Mouse (Mus musculus) embryonic facial prominence, embryonic 15.5 days (tissue): ENCODE results near the gene Msi1. TPM values are rescaled to one million over a fixed set of nuclear protein-coding genes. Genes with fewer than 3 reads are reported as not detected.
A peak's percentile ranks its signal among the peaks of the same experiment; 100 is the strongest.

Experiments
- ATAC-seq: fragments of 200-750 bp; cut with Nextera tagmentation; 2 replicates; pipeline ENCODE4 v1.8.0; 2017; ENCODE audit warnings: low read depth, moderate TSS enrichment; ENCODE audit not compliant: insufficient number of reproducible peaks, low FRiP score, low TSS enrichment
- H3K27ac ChIP-seq: fragments of 300-500 bp; sonication (generic); replicated peaks from 2 replicates; pipeline ENCODE4 v1.5.1; 2015; ENCODE audit warnings: mild to moderate bottlenecking, inconsistent platforms
- H3K27me3 ChIP-seq: fragments of 300-500 bp; sonication (generic); 2 replicates; pipeline ENCODE4 v1.6.1; 2015; ENCODE audit warnings: inconsistent platforms
- H3K36me3 ChIP-seq: fragments of 300-500 bp; sonication (generic); 2 replicates; pipeline ENCODE4 v1.6.1; 2015; ENCODE audit warnings: mild to moderate bottlenecking, inconsistent platforms
- H3K4me1 ChIP-seq: fragments of 300-500 bp; sonication (generic); 2 replicates; pipeline ENCODE4 v1.6.1; 2015; ENCODE audit warnings: inconsistent platforms
- H3K4me2 ChIP-seq: fragments of 300-500 bp; sonication (generic); replicated peaks from 2 replicates; pipeline ENCODE4 v1.6.1; 2015; ENCODE audit warnings: mild to moderate bottlenecking, inconsistent platforms
- H3K4me3 ChIP-seq: fragments of 300-500 bp; sonication (generic); replicated peaks from 2 replicates; pipeline ENCODE4 v1.5.1; 2015; ENCODE audit warnings: mild to moderate bottlenecking, inconsistent platforms
- H3K9ac ChIP-seq: fragments of 300-500 bp; sonication (generic); 2 replicates; pipeline ENCODE4 v1.6.1; 2015; ENCODE audit warnings: inconsistent platforms
- H3K9me3 ChIP-seq: fragments of 300-500 bp; sonication (generic); replicated peaks from 2 replicates; pipeline ENCODE4 v1.6.1; 2016; ENCODE audit warnings: inconsistent platforms
- WGBS: fragments of 180-500 bp; shearing (Covaris S2); methylation state at CpG from one replicate; pipeline ENCODE4 v1.1.7; 2015; 5-methylcytosine and 5-hydroxymethylcytosine counted together
- polyA plus RNA-seq: library from polyadenylated mRNA; unstranded; fragments of >200 nt; fragmentation: Nextera tagmentation; extraction: Ambion mirVana; gene quantifications from 2 replicates; pipeline ENCODE4 v1.2.1, GENCODE M21; 2015

Gene Msi1
- polyA plus RNA-seq, 1 experiment from 2014 or later: 19.1 TPM

DNA sequence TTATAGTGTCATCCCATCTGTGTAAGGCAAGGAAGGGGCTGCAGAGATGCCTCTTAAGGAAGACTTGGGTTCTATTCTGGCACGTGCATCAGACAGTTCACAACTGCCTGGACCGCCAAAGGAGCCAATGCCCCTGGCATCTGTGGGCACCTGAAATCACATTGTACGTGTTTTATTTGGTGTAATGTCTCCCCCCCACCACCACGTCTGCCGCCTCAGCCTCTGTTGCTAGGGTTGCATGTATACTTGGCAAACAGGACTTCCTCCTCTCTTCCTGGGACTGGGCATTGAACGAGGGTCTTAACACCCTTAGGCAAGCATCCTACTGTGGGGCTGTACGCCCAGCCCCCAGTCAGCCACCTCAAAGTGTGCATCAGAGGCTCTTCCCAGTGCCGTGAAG, 24.2 kb upstream of the Msi1 start:
- Histone ChIP-seq H3K27ac (no peak overlapping the region), H3K27me3 (no peaks in the 10 kb centered on the region), H3K4me2 (no peak overlapping the region), H3K36me3 (no peaks in the 10 kb centered on the region), H3K9me3 (no peaks in the 10 kb centered on the region), H3K4me1 (peaks cover 12% of the 10 kb centered on the region), H3K4me3 (no peak overlapping the region), H3K9ac (no peak overlapping the region)
- 60% methylated on average over 8 of the region's 8 CpGs for WGBS
- ATAC-seq: no peak

DNA sequence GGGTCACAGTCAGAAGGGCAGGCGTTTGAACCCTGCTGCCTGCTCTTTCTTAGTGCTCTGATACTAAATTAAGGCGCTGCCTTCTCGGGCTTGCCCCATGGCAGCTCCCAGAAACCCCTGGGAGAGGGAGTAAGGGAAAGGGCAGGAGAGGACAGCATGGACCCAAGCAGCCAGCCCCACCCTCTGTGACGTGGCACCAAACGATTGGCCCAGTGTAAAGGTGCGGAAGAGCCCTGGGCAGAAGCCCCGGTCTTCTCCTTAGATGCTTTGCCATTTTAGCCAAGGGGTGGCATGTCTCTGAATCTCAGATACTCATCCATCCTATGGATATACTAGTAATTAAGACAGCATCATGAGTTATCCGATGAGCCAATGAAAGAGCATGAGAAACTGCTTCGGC, 21.3 kb upstream of the Msi1 start:
- no peaks in the 10 kb centered on the region for H3K27me3 ChIP-seq
- H3K36me3 ChIP-seq: no peaks in the 10 kb centered on the region
- no peak overlapping the region for H3K9ac ChIP-seq
- peaks cover 12% of the 10 kb centered on the region for H3K4me1 ChIP-seq
- no peak for ATAC-seq
- H3K27ac ChIP-seq: no peak overlapping the region
- H3K4me2 ChIP-seq: 0 out of 2 replicates have a peak overlapping the region, but pooled peaks have one; percentile 2
- no peak overlapping the region for H3K4me3 ChIP-seq
- WGBS: 30% methylated on average over 9 of the region's 9 CpGs
- no peaks in the 10 kb centered on the region for H3K9me3 ChIP-seq

DNA sequence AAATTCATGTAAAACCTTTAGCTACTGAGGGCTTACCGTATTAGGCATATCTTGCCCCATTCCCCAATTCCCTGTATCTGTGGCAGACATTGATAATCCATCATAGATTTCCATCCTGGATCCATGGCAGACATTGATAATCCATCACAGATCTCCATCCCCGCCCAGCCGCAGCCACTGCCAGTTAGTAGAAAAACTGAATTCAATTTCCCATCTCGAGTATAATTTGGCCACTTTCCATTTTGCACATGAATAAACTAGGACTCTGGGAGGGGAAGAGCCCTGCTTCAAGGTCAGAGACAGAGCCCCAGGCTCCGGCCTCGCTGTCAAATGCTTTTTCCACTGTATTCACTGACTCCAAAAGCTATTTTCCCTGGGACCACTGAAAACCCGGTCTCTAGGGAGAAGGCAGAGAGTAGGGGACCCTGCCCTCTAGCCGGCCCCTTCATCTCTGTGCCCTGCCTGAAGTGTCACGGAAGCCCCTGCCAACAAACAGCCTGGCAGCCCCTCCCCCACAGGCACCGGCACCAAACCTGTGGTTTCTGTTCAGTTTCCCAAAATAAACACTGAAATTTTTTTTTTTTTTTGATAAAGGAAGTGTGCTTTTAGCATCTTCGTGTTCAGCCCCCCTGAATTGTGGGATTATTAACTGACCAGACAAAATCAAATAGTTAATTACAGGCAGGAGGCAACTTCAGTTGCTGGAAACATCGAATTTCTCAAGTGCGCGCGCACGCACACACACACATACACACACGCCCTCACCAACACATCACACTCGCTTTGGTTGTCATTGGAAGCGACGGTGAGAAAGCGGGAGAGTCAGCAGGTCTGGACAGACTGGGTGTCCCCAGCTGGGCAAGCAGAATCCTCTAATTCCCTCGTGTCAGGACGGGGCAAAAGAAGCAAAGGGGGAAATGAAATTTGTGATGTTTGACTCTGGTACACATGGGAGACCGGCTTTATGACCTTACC, 14.0 kb upstream of the Msi1 start:
- no peaks in the 10 kb centered on the region for H3K27me3 ChIP-seq
- H3K4me3 ChIP-seq: peak overlapping the region; percentile 23
- H3K4me2 ChIP-seq: peak overlapping the region; percentile 40
- H3K27ac ChIP-seq: 0 out of 2 replicates have a peak overlapping the region, but pooled peaks have one; percentile 34
- WGBS: 52% methylated on average over 24 of the region's 24 CpGs
- ATAC-seq: no peak
- 0 out of 2 replicates have a peak, but pooled peaks cover 3% of the 10 kb centered on the region for H3K4me1 ChIP-seq
- no peaks in the 10 kb centered on the region for H3K9me3 ChIP-seq
- H3K9ac ChIP-seq: peak overlapping the region; percentile 9; the same call in 1 of the 2 replicates
- no peaks in the 10 kb centered on the region for H3K36me3 ChIP-seq

DNA sequence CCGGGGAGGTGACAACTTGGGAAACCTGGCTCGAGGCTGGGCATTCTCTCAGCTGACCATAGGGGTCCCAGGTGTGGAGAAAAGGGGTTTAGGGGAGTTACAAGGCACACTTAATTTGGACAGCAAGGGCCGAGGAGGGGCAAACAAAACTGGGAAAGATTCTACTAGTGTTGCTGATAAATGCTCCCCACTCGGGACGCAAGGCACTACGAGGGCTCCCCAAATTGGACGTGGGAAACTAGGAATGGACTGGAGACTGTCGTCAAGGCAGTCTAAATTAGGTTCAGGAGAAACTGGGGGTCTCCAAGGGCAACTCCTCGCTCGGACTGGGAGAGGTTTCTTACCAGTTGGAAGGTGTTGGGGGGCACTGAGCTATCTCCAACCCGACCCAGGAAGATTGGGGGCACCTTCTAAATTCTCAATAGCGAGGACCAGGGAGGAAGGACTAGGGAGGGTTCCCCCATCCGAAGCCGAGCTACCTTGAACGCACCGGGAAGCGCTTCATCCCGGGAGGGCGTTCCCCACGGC, 504 bp upstream of the Msi1 start:
- H3K9me3 ChIP-seq: no peaks in the 10 kb centered on the region
- peaks cover 41% of the 10 kb centered on the region for H3K4me1 ChIP-seq
- H3K4me2 ChIP-seq: peak overlapping the region; percentile 89
- peak overlapping the region; percentile 90 for H3K9ac ChIP-seq
- peak overlapping the region; percentile 82 for H3K27ac ChIP-seq
- WGBS: 3% methylated on average over 20 of the region's 20 CpGs
- H3K27me3 ChIP-seq: no peaks in the 10 kb centered on the region; the same call in 1 of the 2 replicates
- peak overlapping the region; percentile 96 for H3K4me3 ChIP-seq
- no peak for ATAC-seq
- H3K36me3 ChIP-seq: no peaks in the 10 kb centered on the region

DNA sequence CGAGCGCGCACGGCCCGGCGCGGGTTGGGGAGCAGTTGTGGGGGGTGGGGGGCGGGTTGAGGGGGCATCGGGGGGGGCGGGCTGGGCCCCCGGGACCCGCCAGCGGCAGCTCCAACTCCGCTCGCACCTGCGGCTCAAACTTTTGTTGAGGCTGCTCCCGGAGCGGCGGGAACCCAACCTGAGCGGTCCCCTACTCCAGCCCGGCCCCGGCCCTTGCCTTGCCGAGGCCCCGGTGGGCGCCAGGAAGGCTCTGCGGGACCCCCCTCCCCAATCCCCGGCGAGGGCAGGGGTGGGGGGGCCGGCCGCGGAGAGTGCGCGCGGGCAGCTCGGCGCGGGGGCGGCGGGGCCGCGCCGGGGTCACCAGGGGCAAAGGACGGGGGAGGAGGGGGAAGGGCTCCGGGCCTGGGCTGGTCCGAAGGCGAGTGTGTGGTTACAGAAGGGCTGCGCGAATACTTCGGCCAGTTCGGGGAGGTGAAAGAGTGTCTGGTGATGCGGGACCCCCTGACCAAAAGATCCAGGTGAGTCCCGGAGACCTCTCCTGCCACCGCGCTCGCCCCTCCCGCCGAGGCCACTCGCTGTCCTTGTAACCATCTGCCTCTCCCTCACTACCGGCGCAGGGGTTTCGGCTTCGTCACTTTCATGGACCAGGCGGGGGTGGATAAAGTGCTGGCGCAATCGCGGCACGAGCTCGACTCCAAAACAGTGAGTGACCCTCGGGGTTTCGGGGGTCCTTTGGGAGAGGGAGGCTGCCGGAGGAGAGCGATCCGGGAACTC, 975 bp downstream of the Msi1 start:
- under 1% methylated on average over 57 of the region's 73 CpGs for WGBS
- peak; percentile 20; the same call in 1 of the 2 replicates for ATAC-seq
- Histone ChIP-seq H3K4me3 (peak overlapping the region; percentile 96), H3K9me3 (no peaks in the 10 kb centered on the region), H3K27me3 (no peaks in the 10 kb centered on the region; the same call in 1 of the 2 replicates), H3K4me2 (peak overlapping the region; percentile 89), H3K36me3 (no peaks in the 10 kb centered on the region), H3K9ac (peak overlapping the region; percentile 90), H3K4me1 (peaks cover 56% of the 10 kb centered on the region), H3K27ac (peak overlapping the region; percentile 82)

DNA sequence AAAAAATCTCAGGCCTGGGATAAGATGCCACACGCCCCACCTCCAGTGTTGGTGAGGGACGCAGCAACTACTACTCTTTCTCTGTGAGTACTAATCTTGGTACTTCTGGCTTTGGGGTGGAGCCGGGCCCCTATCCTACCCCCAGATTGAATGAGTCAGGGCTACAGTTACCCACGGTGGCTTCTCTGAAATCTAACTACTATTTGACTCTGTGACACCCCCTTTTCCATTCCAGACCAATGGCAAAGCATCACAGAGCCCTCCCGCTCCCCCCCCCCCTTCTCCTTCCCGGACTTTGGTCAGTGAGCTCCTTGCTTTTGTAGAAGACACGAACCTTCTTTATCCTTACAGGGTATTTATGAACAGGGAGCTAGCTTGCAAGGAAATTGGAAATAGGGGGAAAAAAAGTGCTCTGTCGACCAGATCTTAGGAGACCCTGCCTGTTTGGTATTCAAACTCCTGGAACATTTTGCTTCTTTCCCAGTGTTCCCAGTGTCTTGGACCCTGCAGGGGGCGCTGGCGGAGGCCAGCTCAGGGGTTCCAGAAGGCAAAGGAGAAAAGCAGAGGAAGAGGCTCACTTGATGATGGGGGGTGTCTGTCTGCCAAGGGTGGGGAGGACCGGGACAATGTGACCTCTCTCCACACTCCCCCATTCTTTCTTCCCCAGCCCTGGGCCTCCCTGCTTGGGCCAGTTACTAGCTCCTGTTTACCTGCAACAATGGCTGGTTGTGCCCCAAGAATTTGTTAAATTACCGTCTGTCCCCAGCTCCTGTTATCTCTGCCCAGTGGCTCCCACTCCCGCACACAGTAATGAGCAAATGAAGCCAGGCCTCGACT, 1.9 kb downstream of the Msi1 start:
- Histone ChIP-seq H3K4me3 (peak overlapping the region; percentile 96), H3K9ac (peak overlapping the region; percentile 90), H3K27me3 (no peaks in the 10 kb centered on the region; the same call in 1 of the 2 replicates), H3K4me2 (peak overlapping the region; percentile 89), H3K36me3 (no peaks in the 10 kb centered on the region), H3K9me3 (no peaks in the 10 kb centered on the region), H3K4me1 (peaks cover 65% of the 10 kb centered on the region), H3K27ac (peak overlapping the region; percentile 82)
- no peak for ATAC-seq
- 9% methylated on average over 14 of the region's 14 CpGs for WGBS

DNA sequence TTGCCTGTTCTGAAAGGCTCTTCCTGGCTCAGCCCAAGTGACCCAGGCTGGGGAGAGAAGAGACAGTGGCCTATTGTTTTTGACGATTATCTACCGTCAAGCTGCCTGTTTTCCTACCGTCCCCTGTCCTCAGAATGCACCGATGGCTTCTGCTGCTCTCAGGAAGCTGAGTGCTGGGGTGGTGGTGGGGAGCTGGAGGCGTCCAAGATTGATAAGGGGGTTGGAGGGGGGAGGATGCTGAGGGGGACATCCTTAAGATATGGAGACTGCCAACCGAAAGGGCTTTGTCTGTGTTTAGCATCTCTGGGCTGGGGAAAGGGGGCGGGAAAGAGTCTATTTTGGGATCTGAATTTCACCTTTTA, 2.5 kb downstream of the Msi1 start:
- no peaks in the 10 kb centered on the region for H3K36me3 ChIP-seq
- H3K27me3 ChIP-seq: no peaks in the 10 kb centered on the region; the same call in 1 of the 2 replicates
- peaks cover 71% of the 10 kb centered on the region for H3K4me1 ChIP-seq
- 25% methylated on average over 7 of the region's 7 CpGs for WGBS
- no peaks in the 10 kb centered on the region for H3K9me3 ChIP-seq
- ATAC-seq: no peak
- H3K27ac ChIP-seq: peak overlapping the region; percentile 39; the same call in 1 of the 2 replicates
- H3K4me3 ChIP-seq: peak overlapping the region; percentile 96
- H3K9ac ChIP-seq: no peak overlapping the region
- H3K4me2 ChIP-seq: peak overlapping the region; percentile 89

DNA sequence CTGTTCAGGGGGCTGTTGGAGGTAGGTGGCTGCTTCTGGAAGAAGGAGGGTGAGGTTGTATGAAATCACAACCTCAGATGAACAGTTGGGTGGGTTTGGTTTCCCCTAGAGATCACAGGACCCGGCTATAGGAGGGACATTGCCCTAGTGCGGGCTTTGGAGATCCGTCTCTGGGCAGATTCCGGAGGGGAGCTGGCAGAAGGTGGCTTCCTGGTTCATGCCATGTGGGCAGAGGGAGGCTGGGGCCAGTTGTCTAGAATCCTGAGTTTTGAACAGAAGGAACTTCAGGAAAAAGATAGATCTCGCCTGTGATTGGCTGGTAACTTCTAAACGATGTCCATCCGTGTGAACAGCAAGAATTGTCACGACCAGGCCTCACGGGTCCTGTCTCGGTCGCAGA, 3.0 kb downstream of the Msi1 start:
- peak overlapping the region; percentile 89; the same call in 1 of the 2 replicates for H3K4me2 ChIP-seq
- no peak overlapping the region for H3K4me3 ChIP-seq
- H3K27ac ChIP-seq: no peak overlapping the region
- 77% methylated on average over 11 of the region's 11 CpGs for WGBS
- H3K36me3 ChIP-seq: no peaks in the 10 kb centered on the region
- H3K9me3 ChIP-seq: no peaks in the 10 kb centered on the region
- H3K4me1 ChIP-seq: peaks cover 76% of the 10 kb centered on the region
- H3K27me3 ChIP-seq: no peaks in the 10 kb centered on the region; the same call in 1 of the 2 replicates
- no peak overlapping the region for H3K9ac ChIP-seq
- ATAC-seq: no peak

DNA sequence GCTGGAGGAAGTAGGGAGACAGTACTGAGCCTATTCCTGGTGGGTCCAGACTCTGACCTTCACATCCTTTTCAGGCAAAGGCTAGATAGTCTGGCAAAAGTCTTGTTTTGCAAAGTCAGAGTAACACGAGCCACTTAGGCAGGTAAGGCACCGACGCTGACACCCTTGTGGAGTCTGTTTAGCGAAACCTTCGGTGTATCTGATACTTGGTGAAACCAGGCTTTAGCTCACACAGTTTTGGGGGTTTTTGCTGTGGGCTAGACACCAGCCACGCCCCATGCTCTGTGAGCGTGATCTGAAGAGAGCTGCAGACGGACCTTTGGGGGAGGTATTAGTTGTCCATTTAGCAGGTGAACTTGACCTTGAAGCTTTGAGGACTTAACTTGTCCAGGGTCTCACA, 3.8 kb downstream of the Msi1 start:
- ATAC-seq: no peak
- H3K36me3 ChIP-seq: no peaks in the 10 kb centered on the region
- H3K9ac ChIP-seq: no peak overlapping the region
- no peak overlapping the region for H3K27ac ChIP-seq
- peaks cover 84% of the 10 kb centered on the region for H3K4me1 ChIP-seq
- H3K4me3 ChIP-seq: no peak overlapping the region
- no peaks in the 10 kb centered on the region for H3K9me3 ChIP-seq
- H3K27me3 ChIP-seq: no peaks in the 10 kb centered on the region; the same call in 1 of the 2 replicates
- no peak overlapping the region for H3K4me2 ChIP-seq
- WGBS: 64% methylated on average over 8 of the region's 8 CpGs

DNA sequence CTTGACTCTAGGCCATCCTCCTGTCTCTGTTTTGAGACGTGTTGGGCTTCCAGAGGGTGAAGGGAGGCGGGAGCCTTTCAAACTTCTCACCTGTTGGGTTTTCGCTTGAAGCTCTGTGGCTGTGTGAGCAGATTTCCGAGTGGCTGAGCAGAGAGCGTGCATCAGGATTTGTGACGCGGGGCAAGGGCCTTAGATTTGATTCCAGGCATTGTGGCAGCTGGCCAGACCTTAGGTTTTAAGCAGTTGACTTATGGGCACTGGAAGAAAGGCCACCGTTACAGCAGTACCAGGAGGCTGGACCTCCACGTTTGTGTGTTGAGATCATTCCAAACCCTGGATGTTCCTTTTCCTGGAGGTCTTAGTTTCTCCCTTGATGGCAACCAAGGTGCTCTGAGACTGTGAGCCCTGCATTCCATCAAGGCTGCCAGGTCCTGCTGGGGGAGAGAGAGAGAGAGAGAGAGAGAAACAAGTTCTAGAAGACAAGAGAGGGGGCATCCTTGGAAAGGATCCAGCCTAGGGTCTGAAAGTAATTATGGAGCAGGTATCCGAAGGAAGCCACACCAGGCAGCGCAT, 5.0 kb downstream of the Msi1 start:
- Histone ChIP-seq H3K27ac (peak overlapping the region; percentile 85), H3K4me2 (peak overlapping the region; percentile 25; the same call in 1 of the 2 replicates), H3K9me3 (no peaks in the 10 kb centered on the region), H3K4me3 (no peak overlapping the region), H3K27me3 (no peaks in the 10 kb centered on the region), H3K4me1 (peaks cover 81% of the 10 kb centered on the region), H3K9ac (no peak overlapping the region), H3K36me3 (no peaks in the 10 kb centered on the region)
- no peak for ATAC-seq
- WGBS: 42% methylated on average over 11 of the region's 11 CpGs
